Mouse (Mus musculus) thymus, adult 2 months (tissue): ENCODE data around the gene Ehd1.
"Not testable (repeated sequence)": the region's sequence is repeated elsewhere in the genome, so short reads cannot be mapped to it uniquely, and the experiment has no call there.

Source experiments
- CTCF ChIP-seq: fragments of 200-500 bp; IDR thresholded peaks from 2 replicates; pipeline ENCODE4 v1.5.1; 2012; ENCODE audit warnings: mild to moderate bottlenecking, control low read depth, low read length, moderate library complexity, borderline replicate concordance; ENCODE audit not compliant: control insufficient read depth, poor library complexity, insufficient read depth; ENCODE audit errors: extremely low read depth
- POLR2A ChIP-seq: fragments of 200-500 bp; IDR thresholded peaks from 2 replicates; pipeline ENCODE4 v1.6.1; 2012; ENCODE audit warnings: mild to moderate bottlenecking, low read length, control low read depth, moderate library complexity; ENCODE audit not compliant: control insufficient read depth, poor library complexity, insufficient read depth; ENCODE audit errors: extremely low read depth

- TF ChIP-seq CTCF, POLR2A: not testable (repeated sequence)
Measured at GRCm38 (mm10) chr19:6311783-6312182, 35.3 kb downstream of the Ehd1 start.
